Mouse (Mus musculus): ENCODE measurements at regions not wholly inside any gene's neighbourhood (a gene's known extent, or its start where the extent isn't known, plus 50 kb on each side); places are given as distances from the start of the nearest gene placed in this dataset.

GRCm38 (mm10) chr7:83391388-83391787, 193.3 kb upstream of the Tmc3 start:
- no peaks in the 10 kb centered on the region for H3K27me3 ChIP-seq (ENCODE audit: control insufficient read depth in 1 of 2, insufficient read depth in 2 of 2, low read length in 2 of 2)

GRCm38 (mm10) chr7:83392181-83392580, 192.5 kb upstream of the Tmc3 start:
- Histone ChIP-seq H3K27ac (ENCODE audit: control insufficient read depth, low read depth, low read length) (no peak overlapping the region), H3K27me3 (ENCODE audit: control insufficient read depth in 1 of 2, insufficient read depth in 2 of 2, low read length in 2 of 2) (no peaks in the 10 kb centered on the region), H3K9me3 (replicated peaks; ENCODE audit: insufficient read depth, low read length) (no peaks in the 10 kb centered on the region), H3K9ac (ENCODE audit: control insufficient read depth, low read depth, low read length, poor library complexity, severe bottlenecking) (no peak overlapping the region), H3K4me3 (ENCODE audit: control insufficient read depth in 1 of 2, insufficient read depth in 1 of 2, low read depth in 2 of 2, low read length in 2 of 2) (no peak overlapping the region), H3K4me1 (ENCODE audit: control insufficient read depth in 1 of 2, insufficient read depth in 2 of 2, low read length in 2 of 2) (no peaks in the 10 kb centered on the region), H3K36me3 (ENCODE audit: control insufficient read depth in 1 of 2, insufficient read depth in 2 of 2, low read length in 2 of 2) (no peaks in the 10 kb centered on the region), H3K79me2 (ENCODE audit: control insufficient read depth, insufficient read depth, low read length, poor library complexity) (no peaks in the 10 kb centered on the region)
- no peak for DNase-seq (ENCODE audit: low read depth, low spot score)
- no peak for TF ChIP-seq TCF12 (IDR thresholded peaks at IDR 0.05; ENCODE audit: low read depth, low read length)
- TF ChIP-seq UBTF (IDR thresholded peaks at IDR 0.05; ENCODE audit: borderline replicate concordance, insufficient read depth, low read depth, low read length): no peak
- TF ChIP-seq CHD1 (IDR thresholded peaks at IDR 0.05; ENCODE audit: low read depth, low read length): no peak
- TF ChIP-seq ZNF384 (IDR thresholded peaks at IDR 0.05; ENCODE audit: low read depth, low read length): no peak
- TF ChIP-seq MXI1 (IDR thresholded peaks at IDR 0.05; ENCODE audit: low read depth, low read length): no peak
- TF ChIP-seq SIN3A (IDR thresholded peaks at IDR 0.05; ENCODE audit: low read length): no peak
- TF ChIP-seq ZKSCAN1 (IDR thresholded peaks at IDR 0.05; ENCODE audit: low read depth, low read length): no peak
- no peak for TF ChIP-seq E2F4 (IDR thresholded peaks at IDR 0.05; ENCODE audit: borderline replicate concordance, low read depth, low read length)
- no peak for TF ChIP-seq JUND (IDR thresholded peaks at IDR 0.05; ENCODE audit: low read depth, low read length)
- no peak for TF ChIP-seq ETS1 (IDR thresholded peaks at IDR 0.05; ENCODE audit: low read depth, low read length)
- TF ChIP-seq GABPA (IDR thresholded peaks at IDR 0.05; ENCODE audit: low read depth, low read length): no peak
- TF ChIP-seq POLR2A (IDR thresholded peaks at IDR 0.05; ENCODE audit: control insufficient read depth in 1 of 2, insufficient read depth in 1 of 2, low read depth in 1 of 2, low read length in 2 of 2, poor library complexity in 1 of 2): no peak

More at GRCm38 (mm10) chr7:83391388-83391787, 193.3 kb upstream of the Tmc3 start:
- Histone ChIP-seq H3K79me2 (ENCODE audit: control insufficient read depth, insufficient read depth, low read length, poor library complexity) (no peaks in the 10 kb centered on the region), H3K9ac (ENCODE audit: control insufficient read depth, low read depth, low read length, poor library complexity, severe bottlenecking) (no peak overlapping the region), H3K4me3 (ENCODE audit: control insufficient read depth in 1 of 2, insufficient read depth in 1 of 2, low read depth in 2 of 2, low read length in 2 of 2) (no peak overlapping the region), H3K9me3 (replicated peaks; ENCODE audit: insufficient read depth, low read length) (no peaks in the 10 kb centered on the region), H3K4me1 (ENCODE audit: control insufficient read depth in 1 of 2, insufficient read depth in 2 of 2, low read length in 2 of 2) (no peaks in the 10 kb centered on the region), H3K36me3 (ENCODE audit: control insufficient read depth in 1 of 2, insufficient read depth in 2 of 2, low read length in 2 of 2) (no peaks in the 10 kb centered on the region), H3K27ac (ENCODE audit: control insufficient read depth, low read depth, low read length) (no peak overlapping the region)
- no peak for DNase-seq (ENCODE audit: low read depth, low spot score)
- TF ChIP-seq USF1 (IDR thresholded peaks at IDR 0.05; ENCODE audit: low read depth, low read length) (no peak), MYB (IDR thresholded peaks at IDR 0.05; ENCODE audit: low read depth, low read length) (no peak), MEF2A (IDR thresholded peaks at IDR 0.05; ENCODE audit: extremely low read depth, insufficient replicate concordance, low read depth, low read length, poor library complexity, severe bottlenecking) (no peak), MAX (IDR thresholded peaks at IDR 0.05; ENCODE audit: low read length) (no peak), ELF1 (IDR thresholded peaks at IDR 0.05; ENCODE audit: low read depth, low read length) (no peak), ZNF384 (IDR thresholded peaks at IDR 0.05; ENCODE audit: low read depth, low read length) (no peak), SIN3A (IDR thresholded peaks at IDR 0.05; ENCODE audit: low read length) (no peak), RCOR1 (IDR thresholded peaks at IDR 0.05; ENCODE audit: low read depth, low read length) (no peak), EP300 (IDR thresholded peaks at IDR 0.05; ENCODE audit: low read depth in 1 of 2, low read length in 2 of 2) (no peak), CTCF (IDR thresholded peaks at IDR 0.05 in 2 of 3, conservative IDR thresholded peaks at IDR 0.05 in 1 of 3; ENCODE audit: control insufficient read depth in 1 of 3, insufficient read depth in 1 of 3, low read depth in 2 of 3, low read length in 3 of 3, poor library complexity in 1 of 3, severe bottlenecking in 1 of 3) (no peak), NRF1 (IDR thresholded peaks at IDR 0.05; ENCODE audit: insufficient read depth, low read depth, low read length, poor library complexity, severe bottlenecking) (no peak), CHD2 (IDR thresholded peaks at IDR 0.05; ENCODE audit: low read length) (no peak), ETS1 (IDR thresholded peaks at IDR 0.05; ENCODE audit: low read depth, low read length) (no peak), GATA1 (IDR thresholded peaks at IDR 0.05; ENCODE audit: low read depth, low read length) (no peak), TCF12 (IDR thresholded peaks at IDR 0.05; ENCODE audit: low read depth, low read length) (no peak), HCFC1 (IDR thresholded peaks at IDR 0.05; ENCODE audit: low read depth, low read length) (no peak)
